Mouse (Mus musculus): Measurements from ENCODE around the gene Dand5.

DNA sequence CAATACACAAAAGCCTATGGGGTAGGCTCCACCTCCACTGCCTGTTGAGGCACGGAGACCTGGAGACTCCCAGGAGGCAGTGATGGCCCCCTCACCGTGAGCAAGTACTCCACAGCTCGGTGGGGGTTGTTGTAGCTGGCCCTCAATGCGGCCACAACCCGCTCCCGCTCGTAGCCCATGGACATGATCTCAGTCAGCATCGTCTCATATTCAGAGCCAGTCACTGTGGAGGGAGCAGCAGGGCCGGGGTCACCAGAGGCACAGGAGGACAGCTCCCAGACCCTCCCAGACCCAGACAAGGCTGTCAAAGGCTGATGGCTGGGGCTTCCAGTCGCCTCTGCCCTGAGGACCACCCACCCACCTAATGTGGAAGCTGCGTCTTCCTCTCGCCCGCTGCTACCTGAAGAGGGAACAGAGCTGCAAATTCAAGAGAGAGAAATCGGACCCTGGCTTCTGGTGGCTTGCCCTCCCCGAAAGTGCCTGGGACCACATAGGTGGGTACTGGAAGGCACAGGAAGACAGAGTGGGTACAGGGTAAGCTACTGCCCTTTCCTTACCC, 15.4 kb upstream of the Dand5 start:
- TF ChIP-seq POLR2A (IDR thresholded peaks at IDR 0.05; ENCODE audit: low read depth, low read length) (no peak), CTCF (IDR thresholded peaks at IDR 0.05; ENCODE audit: extremely low read depth, insufficient read length, insufficient replicate concordance, low read depth, low read length) (no peak)

All from small intestine, adult 2 months (tissue).